Mouse (Mus musculus) neural tube, embryonic 13.5 days (tissue): Measurements from ENCODE around the gene Islr. TPM values are rescaled to one million over a fixed set of nuclear protein-coding genes. Genes with fewer than 3 reads are reported as not detected.

ENCODE experiments used
- ATAC-seq: fragments of 200-750 bp; cut with Nextera tagmentation; 2 replicates; pipeline ENCODE4 v1.8.0; 2017; ENCODE audit warnings: low read depth, mild to moderate bottlenecking, moderate TSS enrichment, moderate library complexity
- H3K27ac ChIP-seq: fragments of 300-500 bp; sonication (generic); replicated peaks from 2 replicates; pipeline ENCODE4 v1.5.1; 2015; ENCODE audit warnings: moderate library complexity, mild to moderate bottlenecking, inconsistent platforms
- H3K27me3 ChIP-seq: fragments of 300-500 bp; sonication (generic); 2 replicates; pipeline ENCODE4 v1.6.1; 2015; ENCODE audit warnings: mild to moderate bottlenecking, inconsistent platforms
- H3K36me3 ChIP-seq: fragments of 300-500 bp; sonication (generic); 2 replicates; pipeline ENCODE4 v1.6.1; 2015; ENCODE audit warnings: mild to moderate bottlenecking, inconsistent platforms
- H3K4me1 ChIP-seq: fragments of 300-500 bp; sonication (generic); replicated peaks from 2 replicates; pipeline ENCODE4 v1.6.1; 2015; ENCODE audit warnings: inconsistent platforms
- H3K4me2 ChIP-seq: fragments of 300-500 bp; sonication (generic); 2 replicates; pipeline ENCODE4 v1.6.1; 2015; ENCODE audit warnings: inconsistent platforms, mild to moderate bottlenecking, moderate library complexity
- H3K4me3 ChIP-seq: fragments of 300-500 bp; sonication (generic); 2 replicates; pipeline ENCODE4 v1.5.1; 2015; ENCODE audit warnings: mild to moderate bottlenecking, inconsistent platforms
- H3K9ac ChIP-seq: fragments of 300-500 bp; sonication (generic); 2 replicates; pipeline ENCODE4 v1.6.1; 2015; ENCODE audit warnings: moderate library complexity, mild to moderate bottlenecking, inconsistent platforms
- H3K9me3 ChIP-seq: fragments of 300-500 bp; sonication (generic); 2 replicates; pipeline ENCODE4 v1.6.1; 2016; ENCODE audit warnings: inconsistent platforms
- WGBS: fragments of 180-500 bp; shearing (Covaris S2); methylation state at CpG from one replicate; pipeline ENCODE4 v1.1.7; 2015; 5-methylcytosine and 5-hydroxymethylcytosine counted together
- polyA plus RNA-seq: library from polyadenylated mRNA; unstranded; fragments of >200 nt; fragmentation: Nextera tagmentation; extraction: Ambion mirVana; gene quantifications from 2 replicates; pipeline ENCODE4 v1.2.1, GENCODE M21; 2015

The Islr gene
- polyA plus RNA-seq, 1 experiment from 2014 or later = 53.6 TPM

DNA sequence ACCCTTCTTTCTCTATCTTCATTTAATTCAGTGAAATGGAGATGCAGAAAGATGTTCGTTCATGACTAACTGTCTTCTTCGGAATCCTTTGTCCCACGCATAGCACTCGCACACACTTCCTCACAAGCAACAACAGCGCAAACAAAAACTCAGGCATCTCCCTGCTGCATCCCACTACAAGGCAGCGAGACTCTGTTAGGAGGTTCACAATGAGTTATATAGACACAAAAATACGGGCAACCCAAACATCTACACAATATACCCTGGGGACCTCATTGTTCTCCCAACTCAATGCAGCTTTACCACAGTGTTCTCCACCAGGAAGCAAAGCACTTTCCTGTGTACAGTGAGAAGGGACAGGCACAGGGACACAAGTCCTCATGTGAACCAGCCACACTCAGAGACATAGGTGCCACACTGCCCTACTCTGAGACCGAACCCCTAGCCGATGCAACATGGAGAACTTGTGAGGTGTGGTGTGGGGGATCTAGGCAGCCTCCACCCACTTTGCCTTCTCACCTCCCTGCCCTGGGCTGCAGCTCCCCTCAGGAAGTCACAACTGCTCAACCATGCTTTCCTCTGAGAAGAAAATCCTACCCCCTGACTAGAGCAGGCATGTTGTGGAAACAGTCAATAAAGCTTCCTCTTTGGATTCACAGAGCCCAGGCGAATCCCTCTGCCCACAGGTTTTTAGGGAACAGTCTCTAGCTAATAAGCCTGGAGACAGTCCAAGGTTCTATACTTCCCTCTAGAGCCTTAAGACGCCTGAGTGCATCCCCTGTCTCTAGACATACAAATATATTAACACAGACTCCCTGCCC is 3.6 kb downstream of the Islr start:
- Histone ChIP-seq H3K27ac (peak overlapping the region; percentile 87), H3K9ac (peak overlapping the region; percentile 71), H3K27me3 (peaks cover 93% of the 10 kb centered on the region), H3K4me2 (peak overlapping the region; percentile 59), H3K36me3 (no peaks in the 10 kb centered on the region), H3K4me3 (peak overlapping the region; percentile 37), H3K4me1 (peaks cover 77% of the 10 kb centered on the region), H3K9me3 (no peaks in the 10 kb centered on the region)
- no peak for ATAC-seq
- 8% methylated on average over 11 of the region's 11 CpGs for WGBS

DNA sequence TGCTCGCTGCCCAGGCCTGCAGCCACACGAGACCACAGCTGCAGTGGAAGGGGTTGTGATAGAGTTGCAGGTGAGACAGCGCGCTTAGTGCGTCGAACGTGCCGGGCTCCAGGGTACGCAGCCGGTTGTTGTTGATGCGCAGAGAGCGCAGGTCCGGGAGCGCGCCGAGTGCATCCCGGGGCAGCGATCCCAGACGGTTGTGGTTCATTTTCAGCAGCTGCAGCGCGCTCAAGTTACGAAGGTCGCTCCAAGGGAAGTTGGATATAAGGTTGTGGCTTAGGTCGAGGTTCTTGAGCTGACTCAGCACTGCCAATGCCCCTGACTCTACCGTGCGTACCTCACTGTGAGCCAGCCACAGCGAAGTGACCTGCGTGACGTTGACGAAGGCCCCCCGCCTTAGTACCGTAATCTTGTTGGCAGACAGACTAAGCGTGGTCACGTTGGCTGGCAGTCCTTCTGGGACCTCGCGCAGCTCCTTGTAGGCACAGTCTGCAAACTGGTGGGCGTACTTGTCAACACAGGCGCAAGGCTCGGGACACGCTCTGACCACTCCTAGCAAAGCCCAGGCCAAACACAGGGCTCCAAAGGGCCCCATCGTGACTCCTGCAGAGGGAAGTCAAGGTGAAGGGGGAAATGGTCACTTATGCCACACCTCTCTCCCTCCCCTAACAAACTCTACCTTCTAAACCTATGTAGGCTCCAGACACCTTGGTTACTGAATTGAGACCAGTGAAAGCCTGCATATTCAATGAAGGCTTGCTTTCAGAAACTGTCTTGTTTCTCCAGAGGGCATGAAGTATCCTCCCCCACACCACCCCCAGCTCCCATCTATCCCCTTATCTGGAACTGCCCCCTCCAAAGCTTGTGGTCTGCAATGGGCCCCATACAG is 4.5 kb downstream of the Islr start:
- peak overlapping the region; percentile 37 for H3K4me3 ChIP-seq
- H3K36me3 ChIP-seq = no peaks in the 10 kb centered on the region
- peak overlapping the region; percentile 87 for H3K27ac ChIP-seq
- H3K9ac ChIP-seq = peak overlapping the region; percentile 71
- peaks cover 71% of the 10 kb centered on the region for H3K4me1 ChIP-seq
- no peaks in the 10 kb centered on the region for H3K9me3 ChIP-seq
- peaks cover 94% of the 10 kb centered on the region for H3K27me3 ChIP-seq
- H3K4me2 ChIP-seq = peak overlapping the region; percentile 59
- ATAC-seq = no peak
- 1% methylated on average over 41 of the region's 41 CpGs for WGBS

DNA sequence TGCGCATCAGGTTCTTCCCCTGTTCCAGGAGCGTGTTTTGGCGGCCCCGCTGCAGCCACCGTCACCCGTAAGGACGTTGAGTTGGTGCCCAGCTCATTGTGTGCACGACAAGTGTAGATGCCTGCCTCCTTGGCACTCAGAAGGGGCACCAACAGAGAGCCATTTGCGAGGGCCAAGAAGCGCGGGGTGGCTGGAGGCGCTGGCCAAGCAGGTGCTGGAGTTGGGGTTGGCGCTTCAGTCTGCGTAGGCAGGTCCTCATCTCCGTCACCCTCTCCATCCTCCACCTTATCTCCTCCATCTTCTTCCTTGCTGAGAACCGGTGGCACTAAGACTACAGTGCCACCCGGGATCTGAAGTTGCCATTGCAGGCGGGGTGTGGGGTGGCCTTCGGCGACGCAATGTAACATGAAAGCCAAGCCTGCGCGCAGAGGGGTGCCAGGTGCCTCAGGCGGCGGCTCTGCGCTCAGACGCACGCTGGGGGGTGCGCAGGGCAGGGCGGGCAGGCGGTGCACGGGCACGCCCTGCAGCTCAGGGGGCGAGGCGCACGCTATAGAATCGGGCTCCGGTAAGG is 5.2 kb downstream of the Islr start:
- Histone ChIP-seq H3K4me3 (peak overlapping the region; percentile 37), H3K9me3 (no peaks in the 10 kb centered on the region), H3K27ac (peak overlapping the region; percentile 87), H3K4me1 (peaks cover 69% of the 10 kb centered on the region), H3K4me2 (peak overlapping the region; percentile 59), H3K36me3 (no peaks in the 10 kb centered on the region), H3K9ac (peak overlapping the region; percentile 71), H3K27me3 (peaks cover 100% of the 10 kb centered on the region)
- ATAC-seq = no peak
- 2% methylated on average over 38 of the region's 38 CpGs for WGBS

DNA sequence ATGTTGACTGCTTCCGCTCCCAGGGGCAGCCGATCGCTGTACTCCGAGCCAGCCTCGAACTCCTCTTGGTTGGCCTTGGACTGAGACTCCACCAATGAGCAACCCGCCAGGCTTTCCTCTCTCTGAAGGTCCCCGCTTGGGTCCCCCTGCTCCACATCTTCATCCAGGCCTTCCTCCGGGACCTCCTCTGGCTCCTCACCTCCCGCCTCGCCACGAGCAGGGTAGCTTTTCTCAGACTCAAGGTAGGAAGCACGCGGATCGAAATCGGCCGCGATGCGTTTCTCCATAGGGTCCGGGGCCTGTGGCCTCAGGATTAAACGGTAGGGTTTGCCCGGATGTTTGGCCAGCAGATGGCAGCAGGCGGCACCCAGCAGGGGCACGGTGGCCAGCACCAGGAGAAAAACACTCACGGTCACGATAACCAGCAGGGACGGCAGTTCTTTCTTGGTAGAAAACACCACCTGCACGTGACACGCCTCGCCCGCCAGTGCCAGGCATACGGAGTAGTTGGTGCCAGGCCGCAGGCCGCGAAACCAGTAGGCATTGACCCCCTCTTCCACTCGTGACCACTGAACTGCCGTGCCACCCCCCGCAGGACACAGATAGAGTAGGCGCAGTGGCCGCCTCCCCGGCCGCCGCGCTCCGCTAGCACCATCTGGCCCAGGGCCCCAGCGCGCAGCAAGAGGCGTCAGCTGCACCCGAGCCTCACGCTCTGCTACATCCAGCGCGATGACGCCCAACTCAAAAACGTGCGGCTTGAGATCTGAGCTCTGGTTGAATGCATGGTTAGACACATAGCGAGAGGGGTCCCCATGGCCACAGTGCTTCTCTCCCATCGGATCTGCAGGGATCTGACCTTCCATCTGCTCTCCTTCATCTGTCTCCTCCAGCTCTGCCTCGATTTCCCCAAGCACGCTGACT is 6.1 kb downstream of the Islr start:
- 1% methylated on average over 58 of the region's 58 CpGs for WGBS
- Histone ChIP-seq H3K27me3 (peaks cover 100% of the 10 kb centered on the region), H3K4me1 (peaks cover 60% of the 10 kb centered on the region), H3K36me3 (no peaks in the 10 kb centered on the region), H3K9ac (peak overlapping the region; percentile 71), H3K4me3 (peak overlapping the region; percentile 37), H3K4me2 (peak overlapping the region; percentile 59), H3K27ac (peak overlapping the region; percentile 87), H3K9me3 (no peaks in the 10 kb centered on the region)
- no peak for ATAC-seq

DNA sequence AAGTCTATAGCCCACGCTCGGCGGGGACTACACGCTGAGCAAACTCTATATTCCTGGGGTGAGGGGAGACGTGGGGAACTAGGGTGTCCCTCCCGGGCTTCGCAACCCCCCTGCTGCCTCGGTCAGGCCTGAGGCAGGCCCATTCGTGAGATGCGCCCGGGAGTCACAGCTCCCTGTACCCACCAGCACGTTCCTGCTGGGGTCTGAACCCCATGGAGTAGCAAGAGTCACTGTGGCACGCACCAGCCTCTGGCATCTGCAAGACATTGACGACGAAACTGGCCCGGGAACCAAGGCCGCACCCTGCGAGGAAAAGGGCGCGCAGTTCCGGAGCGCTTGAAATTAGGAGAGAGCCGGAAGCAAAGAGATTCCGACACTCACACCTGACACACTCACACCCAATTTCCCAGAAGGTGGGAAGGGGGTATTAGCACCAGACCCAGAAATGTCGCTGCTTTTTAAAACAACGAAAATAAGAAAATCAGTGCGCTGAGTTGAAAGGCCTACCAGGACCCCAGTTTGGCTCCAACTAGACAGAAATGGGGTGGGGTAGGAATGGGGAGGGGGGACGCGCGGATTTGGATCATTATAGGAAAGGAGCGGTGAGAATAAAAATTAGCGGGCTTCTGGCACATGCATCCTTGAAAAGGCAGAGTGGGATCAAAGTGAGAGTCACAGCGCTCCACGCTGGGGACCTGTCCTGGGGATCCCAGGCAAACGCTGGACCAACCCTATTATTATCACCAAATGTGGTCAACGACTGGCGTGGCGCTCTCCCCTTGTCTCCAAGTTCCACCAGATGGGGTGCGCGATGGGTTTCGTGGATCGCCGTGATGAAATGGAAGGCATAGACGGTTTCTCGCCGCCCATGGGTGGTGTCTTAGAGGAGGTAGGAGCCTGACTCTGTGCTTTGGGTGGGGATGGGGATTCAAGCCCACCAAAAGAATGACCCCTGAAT is 7.2 kb downstream of the Islr start:
- WGBS = 2% methylated on average over 46 of the region's 46 CpGs
- Histone ChIP-seq H3K4me1 (peaks cover 49% of the 10 kb centered on the region), H3K9me3 (no peaks in the 10 kb centered on the region), H3K27me3 (peaks cover 92% of the 10 kb centered on the region), H3K9ac (peak overlapping the region; percentile 71), H3K4me2 (peak overlapping the region; percentile 59), H3K4me3 (peak overlapping the region; percentile 37), H3K27ac (peak overlapping the region; percentile 87), H3K36me3 (no peaks in the 10 kb centered on the region)
- ATAC-seq = no peak

DNA sequence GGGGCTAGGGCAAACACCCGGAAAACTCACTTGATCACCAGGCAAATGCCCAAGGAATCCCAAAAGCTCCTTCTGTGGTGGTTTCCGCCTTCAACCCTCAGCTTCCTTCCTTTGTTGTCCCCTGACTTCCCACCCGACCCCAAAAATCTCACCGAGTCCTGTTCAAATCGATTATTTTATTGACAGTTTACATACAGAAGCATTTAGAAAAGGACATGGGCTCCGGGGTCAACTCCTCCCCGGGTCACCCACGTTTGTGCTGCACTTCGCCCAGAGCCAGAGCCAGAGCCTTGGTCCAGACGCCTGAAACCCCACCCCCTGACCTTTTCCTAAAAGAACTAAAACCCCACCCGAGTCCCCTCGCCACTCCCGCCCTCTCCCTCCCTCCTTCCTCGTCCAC is 8.0 kb downstream of the Islr start:
- Histone ChIP-seq H3K4me3 (peak overlapping the region; percentile 37), H3K27ac (peak overlapping the region; percentile 46; the same call in 1 of the 2 replicates), H3K9ac (peak overlapping the region; percentile 71), H3K9me3 (no peaks in the 10 kb centered on the region), H3K4me2 (peak overlapping the region; percentile 59), H3K27me3 (peaks cover 86% of the 10 kb centered on the region), H3K4me1 (peaks cover 41% of the 10 kb centered on the region), H3K36me3 (no peaks in the 10 kb centered on the region)
- ATAC-seq = no peak
- WGBS = 2% methylated on average over 14 of the region's 14 CpGs

DNA sequence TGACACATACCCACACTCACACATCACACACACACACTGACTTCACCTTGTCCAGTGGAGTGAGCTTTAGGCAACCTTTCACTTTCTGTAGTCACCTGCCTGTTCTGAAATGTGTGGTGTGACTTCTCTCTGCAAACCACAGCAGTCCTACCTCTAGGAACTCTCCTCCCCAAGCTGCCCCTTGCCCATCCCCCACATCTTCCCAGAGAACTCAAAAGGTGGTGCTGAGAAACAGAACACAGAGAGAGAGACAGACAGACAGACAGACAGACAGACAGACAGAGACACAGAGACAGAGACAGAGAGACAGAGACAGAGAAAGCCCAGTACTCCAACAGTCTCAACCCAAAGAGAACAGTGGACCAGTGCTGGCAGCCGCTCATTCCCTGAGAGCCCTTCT is 8.4 kb downstream of the Islr start:
- Histone ChIP-seq H3K9me3 (no peaks in the 10 kb centered on the region), H3K36me3 (no peaks in the 10 kb centered on the region), H3K9ac (peak overlapping the region; percentile 71), H3K27me3 (peaks cover 86% of the 10 kb centered on the region), H3K27ac (peak overlapping the region; percentile 9; the same call in 1 of the 2 replicates), H3K4me3 (peak overlapping the region; percentile 37), H3K4me1 (peaks cover 40% of the 10 kb centered on the region), H3K4me2 (peak overlapping the region; percentile 59)
- ATAC-seq = no peak
- WGBS = 20% methylated on average over 1 of the region's 1 CpGs

DNA sequence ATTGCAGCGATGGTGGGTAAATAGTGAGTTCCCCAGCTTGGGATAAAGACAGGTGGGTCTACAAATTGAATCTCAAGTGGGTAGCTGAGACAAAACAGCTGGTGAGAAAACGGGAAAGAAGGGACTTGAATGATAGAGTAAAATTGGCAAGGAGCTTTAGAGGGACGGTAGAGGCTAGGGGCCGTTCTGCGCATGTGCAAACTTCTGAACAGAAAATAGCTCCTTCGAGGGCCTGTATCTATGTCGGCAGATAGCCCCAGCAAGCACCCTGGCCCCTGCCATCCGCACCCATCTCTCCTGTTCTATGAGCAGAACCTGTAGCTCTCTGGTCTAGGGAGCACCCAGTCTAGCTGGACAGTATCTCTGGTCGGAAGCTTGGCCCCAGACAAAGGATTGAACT is 9.9 kb downstream of the Islr start:
- peaks cover 34% of the 10 kb centered on the region for H3K4me1 ChIP-seq
- ATAC-seq = no peak
- H3K36me3 ChIP-seq = no peaks in the 10 kb centered on the region
- H3K27ac ChIP-seq = no peak overlapping the region
- H3K4me2 ChIP-seq = no peak overlapping the region
- H3K4me3 ChIP-seq = no peak overlapping the region
- 71% methylated on average over 9 of the region's 9 CpGs for WGBS
- no peak overlapping the region for H3K9ac ChIP-seq
- no peaks in the 10 kb centered on the region for H3K9me3 ChIP-seq
- peaks cover 74% of the 10 kb centered on the region for H3K27me3 ChIP-seq

DNA sequence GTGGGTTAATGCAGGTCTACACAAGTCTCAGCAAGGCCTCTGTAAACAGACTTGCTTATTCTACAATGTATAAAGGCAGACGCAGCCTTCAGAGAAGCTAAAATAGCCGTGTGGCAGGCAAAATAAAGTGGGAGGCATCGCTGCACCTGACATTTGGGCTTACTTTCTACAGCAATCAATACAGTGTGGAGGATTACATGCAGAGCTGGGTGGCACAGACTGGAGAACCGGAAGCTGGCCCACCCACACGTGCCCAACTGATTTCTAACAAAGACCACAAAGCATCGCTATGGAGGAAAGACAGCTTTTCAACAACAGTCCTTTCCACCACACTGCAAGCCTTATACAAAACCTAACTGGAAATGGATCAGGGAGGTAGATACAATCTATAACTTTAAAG is 19.6 kb downstream of the Islr start:
- Histone ChIP-seq H3K4me1 (no peaks in the 10 kb centered on the region), H3K36me3 (no peaks in the 10 kb centered on the region), H3K9me3 (no peaks in the 10 kb centered on the region), H3K9ac (no peak overlapping the region), H3K4me3 (no peak overlapping the region), H3K27ac (no peak overlapping the region), H3K4me2 (no peak overlapping the region), H3K27me3 (no peaks in the 10 kb centered on the region)
- no peak for ATAC-seq
- 75% methylated on average over 6 of the region's 6 CpGs for WGBS

DNA sequence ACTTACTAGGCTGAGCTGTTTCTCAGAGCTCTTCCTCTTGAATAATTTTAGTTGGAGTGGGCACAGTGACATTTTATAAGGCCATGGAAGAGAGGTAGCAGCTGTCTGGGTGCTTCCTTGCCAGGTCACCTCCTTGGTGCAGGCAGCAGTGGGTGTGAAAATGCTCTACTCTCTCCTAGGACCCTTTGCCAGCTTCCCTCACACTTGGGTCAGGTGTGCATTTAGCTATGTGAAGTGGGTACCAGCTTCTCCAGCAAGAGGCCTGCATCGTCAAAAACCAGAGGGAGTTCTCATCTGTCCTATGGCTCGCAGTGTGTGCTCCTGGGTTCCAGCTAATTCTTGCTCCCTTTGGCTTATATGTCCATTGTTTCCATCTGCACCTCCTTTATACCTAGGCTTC is 24.7 kb downstream of the Islr start:
- H3K27ac ChIP-seq = no peak overlapping the region
- 81% methylated on average over 2 of the region's 2 CpGs for WGBS
- no peaks in the 10 kb centered on the region for H3K9me3 ChIP-seq
- peaks cover 10% of the 10 kb centered on the region for H3K4me1 ChIP-seq
- H3K36me3 ChIP-seq = no peaks in the 10 kb centered on the region
- H3K9ac ChIP-seq = no peak overlapping the region
- no peak overlapping the region for H3K4me2 ChIP-seq
- no peak for ATAC-seq
- H3K27me3 ChIP-seq = no peaks in the 10 kb centered on the region
- no peak overlapping the region for H3K4me3 ChIP-seq
